Mouse (Mus musculus) fibroblast of lung, adult 2 months (primary cell): ENCODE measurements around the gene Ttc7b.

ENCODE experiments used
- DNase-seq: peaks from one replicate; pipeline ENCODE4 v3.0.0-alpha.2; 2011; ENCODE audit warnings: low read depth

Ttc7b gene

GRCm38 (mm10) chr12:100273033-100273432, 247.6 kb downstream of the Ttc7b start:
- DNase-seq, result no peak

- DNase-seq, result no peak
Measured at GRCm38 (mm10) chr12:100269967-100270662, 250.5 kb downstream of the Ttc7b start.

- no peak for DNase-seq
Measured at GRCm38 (mm10) chr12:100268011-100268410, 252.6 kb downstream of the Ttc7b start.

- no peak for DNase-seq
Measured at GRCm38 (mm10) chr12:100265546-100266309, 254.9 kb downstream of the Ttc7b start.

- no peak for DNase-seq
Measured at GRCm38 (mm10) chr12:100264941-100265340, 255.7 kb downstream of the Ttc7b start.

- no peak for DNase-seq
Measured at GRCm38 (mm10) chr12:100262846-100263245, 257.8 kb downstream of the Ttc7b start.

GRCm38 (mm10) chr12:100261761-100262160, 258.9 kb downstream of the Ttc7b start:
- DNase-seq, result no peak

- DNase-seq, result no peak
Measured at GRCm38 (mm10) chr12:100260151-100260550, 260.5 kb downstream of the Ttc7b start.

GRCm38 (mm10) chr12:100257779-100258178, 262.8 kb downstream of the Ttc7b start:
- no peak for DNase-seq

GRCm38 (mm10) chr12:100255441-100255949, 265.1 kb downstream of the Ttc7b start:
- no peak for DNase-seq

GRCm38 (mm10) chr12:100254471-100254870, 266.2 kb downstream of the Ttc7b start:
- no peak for DNase-seq
